Mouse (Mus musculus) CH12.LX (cell line): ENCODE measurements around the gene Meis2. TPM values are rescaled to one million over a fixed set of nuclear protein-coding genes. Genes with fewer than 3 reads are reported as not detected.

Experiments used
- DNase-seq: peaks from one replicate; pipeline ENCODE4 v3.0.0-alpha.2; 2013; ENCODE audit errors: extremely low read depth
- H3K27ac ChIP-seq: 2 replicates; pipeline ENCODE4 v1.5.1; 2012; ENCODE audit warnings: low read depth, mild to moderate bottlenecking, control low read depth, moderate library complexity; ENCODE audit not compliant: insufficient read depth
- H3K27me3 ChIP-seq: replicated peaks from 2 replicates; pipeline ENCODE3; 2012; ENCODE audit warnings: inconsistent platforms
- H3K36me3 ChIP-seq, 2 experiments: replicated peaks in 1 of 2; 2 replicates each; pipeline versions ENCODE3 to v1.6.1; 2012; ENCODE audit warnings: inconsistent platforms in 1 of 2, low read length in 1 of 2, mild to moderate bottlenecking in 1 of 2, mixed read lengths in 1 of 2, moderate library complexity in 1 of 2; ENCODE audit not compliant: control insufficient read depth in 1 of 2, insufficient read depth in 1 of 2
- H3K4me1 ChIP-seq, 2 experiments: 2 replicates each; pipeline ENCODE4 v1.6.1; 2012; ENCODE audit warnings: inconsistent platforms in 1 of 2, moderate library complexity in 1 of 2; ENCODE audit not compliant: insufficient read depth in 2 of 2, control insufficient read depth in 1 of 2
- H3K4me2 ChIP-seq: 2 replicates; pipeline ENCODE4 v1.6.1; 2012; ENCODE audit warnings: low read depth, mild to moderate bottlenecking, control low read depth; ENCODE audit not compliant: poor library complexity, insufficient read depth, severe bottlenecking
- H3K4me3 ChIP-seq, 3 experiments: fragments of 150-350 bp in 1 of 3; sonication (generic) in 1 of 3; replicated peaks in 1 of 3; 2 replicates each; pipeline versions ENCODE3 to v1.5.1; 2011 to 2012; ENCODE audit warnings: low read depth in 2 of 3, low read length in 2 of 3, mild to moderate bottlenecking in 2 of 3, moderate library complexity in 2 of 3, control low read depth in 1 of 3, improper control_type of control experiment in 1 of 3, inconsistent platforms in 1 of 3, mixed read lengths in 1 of 3; ENCODE audit not compliant: poor library complexity in 1 of 3
- H3K79me2 ChIP-seq: replicated peaks from 2 replicates; pipeline ENCODE4 v1.6.1; 2012; ENCODE audit warnings: mild to moderate bottlenecking, moderate library complexity; ENCODE audit not compliant: control insufficient read depth, poor library complexity, insufficient read depth, severe bottlenecking; ENCODE audit errors: extremely low read depth
- H3K9ac ChIP-seq: 2 replicates; pipeline ENCODE4 v1.6.1; 2012; ENCODE audit warnings: low read depth, mild to moderate bottlenecking, control low read depth, moderate library complexity; ENCODE audit not compliant: insufficient read depth
- H3K9me3 ChIP-seq: replicated peaks from 2 replicates; pipeline ENCODE3; 2012; ENCODE audit warnings: low read length, inconsistent platforms, mixed read lengths
- E2F4 ChIP-seq: IDR thresholded peaks from 2 replicates; pipeline ENCODE4 v1.6.1; 2011; ENCODE audit warnings: low read depth, low read length, improper control_type of control experiment; ENCODE audit not compliant: insufficient replicate concordance
- EP300 ChIP-seq: IDR thresholded peaks from 2 replicates; pipeline ENCODE4 v1.6.1; 2011; ENCODE audit warnings: low read length, improper control_type of control experiment
- GABPA ChIP-seq: IDR thresholded peaks from 2 replicates; pipeline ENCODE4 v1.6.1; 2012; ENCODE audit warnings: low read depth, low read length, improper control_type of control experiment, inconsistent platforms; ENCODE audit not compliant: insufficient replicate concordance
- IRF4 ChIP-seq: IDR thresholded peaks from 2 replicates; pipeline ENCODE4 v1.6.1; 2014; ENCODE audit warnings: low read depth, mild to moderate bottlenecking, inconsistent platforms, low read length, improper control_type of control experiment
- JUN ChIP-seq: IDR thresholded peaks from 2 replicates; pipeline ENCODE4 v1.6.1; 2011; ENCODE audit warnings: low read depth, mild to moderate bottlenecking, low read length, improper control_type of control experiment, moderate library complexity; ENCODE audit not compliant: insufficient read depth
- JUND ChIP-seq: conservative IDR thresholded peaks from 2 replicates; pipeline ENCODE4 v1.6.1; 2011; ENCODE audit warnings: low read depth, low read length, improper control_type of control experiment
- MAFK ChIP-seq: IDR thresholded peaks from 2 replicates; pipeline ENCODE4 v1.6.1; 2011; ENCODE audit warnings: low read length, improper control_type of control experiment; ENCODE audit not compliant: insufficient replicate concordance
- MXI1 ChIP-seq: IDR thresholded peaks from 2 replicates; pipeline ENCODE4 v1.6.1; 2011; ENCODE audit warnings: mild to moderate bottlenecking, low read depth, low read length, improper control_type of control experiment
- POLR2A ChIP-seq: IDR thresholded peaks from 2 replicates; pipeline ENCODE4 v1.6.1; 2011; ENCODE audit warnings: low read depth, mild to moderate bottlenecking, improper control_type of control experiment, low read length
- POLR2AphosphoS2 ChIP-seq: IDR thresholded peaks from 2 replicates; pipeline ENCODE4 v1.6.1; 2011; ENCODE audit warnings: low read depth, low read length, improper control_type of control experiment
- SMC3 ChIP-seq: IDR thresholded peaks from 2 replicates; pipeline ENCODE4 v1.6.1; 2011; ENCODE audit warnings: low read depth, low read length, improper control_type of control experiment
- TBP ChIP-seq: conservative IDR thresholded peaks from 2 replicates; pipeline ENCODE4 v1.6.1; 2011; ENCODE audit warnings: low read depth, low read length, improper control_type of control experiment
- ZC3H11A ChIP-seq: IDR thresholded peaks from 2 replicates; pipeline ENCODE4 v1.6.1; 2012; ENCODE audit warnings: low read depth, mild to moderate bottlenecking, inconsistent platforms, low read length, improper control_type of control experiment
- ZMIZ1 ChIP-seq: IDR thresholded peaks from 2 replicates; pipeline ENCODE4 v1.6.1; 2012; ENCODE audit warnings: low read depth, mild to moderate bottlenecking, inconsistent platforms, low read length, improper control_type of control experiment
- ZNF384 ChIP-seq: IDR thresholded peaks from 2 replicates; pipeline ENCODE4 v1.6.1; 2012; ENCODE audit warnings: low read depth, low read length, improper control_type of control experiment, inconsistent platforms
- dilution Hi-C: fragments of 300-500 bp; cut with MboI; formaldehyde crosslinking; loops from 2 replicates; pipeline ENCODE4 v1.14.3; 2020; ENCODE audit warnings: low sequenced_read_pairs; ENCODE audit not compliant: extremely low pct_unique_long_range_greater_than_20kb, extremely low pct_ligation_motif_present
- in situ Hi-C: fragments of 300-500 bp; cut with MboI; formaldehyde crosslinking; loops from 3 replicates; pipeline ENCODE4 v1.14.3; 2019; ENCODE audit warnings: low sequenced_read_pairs, low pct_ligation_motif_present, low pct_unique_long_range_greater_than_20kb, mixed read lengths
- polyA plus RNA-seq: library from polyadenylated mRNA; unstranded; fragments of >175 nt; gene quantifications from 2 replicates; pipeline ENCODE4 v1.2.1, GENCODE M21; 2012; ENCODE audit warnings: low read depth; ENCODE audit not compliant: insufficient read length
- total RNA-seq, 2 experiments: library from RNA; depleted of rRNA; stranded (reverse); fragments of 300-350 nt in 1 of 2; fragments of >200 nt in 1 of 2; gene quantifications; 2 replicates each; pipeline ENCODE4 v1.2.3; 2012 to 2014

Meis2 gene
- total and polyA plus RNA-seq, 3 experiments, result not detected

- no peak for DNase-seq
- dilution Hi-C loops (no loop called here), in situ Hi-C loops (no loop called here)
- no peaks in the 10 kb centered on the region; a peak in 1 of 4 replicates for H3K4me1 ChIP-seq
- H3K4me3 ChIP-seq, result no peak overlapping the region
- TF ChIP-seq POLR2A (no peak), TBP (no peak), ZNF384 (no peak), IRF4 (no peak), MAFK (no peak)
- no peak overlapping the region for H3K4me2 ChIP-seq
- H3K27me3 ChIP-seq, result no peaks in the 10 kb centered on the region
- no peaks in the 10 kb centered on the region for H3K9me3 ChIP-seq
- H3K36me3 ChIP-seq, result no peaks in the 10 kb centered on the region
- H3K27ac ChIP-seq, result no peak overlapping the region
- H3K9ac ChIP-seq, result no peak overlapping the region
- no peaks in the 10 kb centered on the region for H3K79me2 ChIP-seq
Measured at GRCm38 (mm10) chr2:116051906-116052614, 13.6 kb downstream of the Meis2 start.

- dilution Hi-C loops, result no loop called here
- peak; percentile 3 for DNase-seq
- H3K9me3 ChIP-seq, result no peaks in the 10 kb centered on the region
- no peak overlapping the region for H3K27ac ChIP-seq
- TF ChIP-seq E2F4 (no peak), JUN (no peak), POLR2AphosphoS2 (no peak), GABPA (no peak), EP300 (no peak), ZMIZ1 (no peak), TBP (no peak), IRF4 (no peak), ZC3H11A (no peak), MXI1 (no peak), SMC3 (no peak)
- TF ChIP-seq, all 38 proteins: peak for 0
- Histone ChIP-seq H3K4me3 (no peak overlapping the region), H3K4me2 (no peak overlapping the region), H3K79me2 (no peaks in the 10 kb centered on the region), H3K36me3 (no peaks in the 10 kb centered on the region), H3K4me1 (no peaks in the 10 kb centered on the region; a peak in 1 of 4 replicates), H3K27me3 (no peaks in the 10 kb centered on the region), H3K9ac (no peak overlapping the region)
- in situ Hi-C loops, result no loop called here
Measured at GRCm38 (mm10) chr2:116049710-116050109, 15.9 kb downstream of the Meis2 start.

GRCm38 (mm10) chr2:116047365-116047764 lies 18.3 kb downstream of the Meis2 start:
- dilution Hi-C loops, result no loop called here

More at GRCm38 (mm10) chr2:116047365-116047764, 18.3 kb downstream of the Meis2 start:
- H3K4me3 ChIP-seq, result no peak overlapping the region
- no peak overlapping the region for H3K9ac ChIP-seq
- in situ Hi-C loops, result no loop called here
- H3K27ac ChIP-seq, result no peak overlapping the region
- no peaks in the 10 kb centered on the region for H3K79me2 ChIP-seq
- H3K36me3 ChIP-seq, result no peaks in the 10 kb centered on the region
- H3K27me3 ChIP-seq, result no peaks in the 10 kb centered on the region
- no peaks in the 10 kb centered on the region for H3K9me3 ChIP-seq
- H3K4me2 ChIP-seq, result no peak overlapping the region
- no peaks in the 10 kb centered on the region; a peak in 1 of 4 replicates for H3K4me1 ChIP-seq
- DNase-seq, result no peak
- TF ChIP-seq JUN, result no peak
- TF ChIP-seq POLR2A, result no peak
- no peak for TF ChIP-seq JUND
- TF ChIP-seq TBP, result no peak
- no peak for TF ChIP-seq POLR2AphosphoS2
- TF ChIP-seq, all 38 proteins: peak for 0
